Mouse (Mus musculus) right cerebral cortex, adult 2 months (tissue): ENCODE measurements at regions not wholly inside any gene's neighbourhood (a gene's known extent, or its start where the extent isn't known, plus 50 kb on each side); places are given as distances from the start of the nearest gene placed in this dataset.

Source experiments
- DNase-seq, 2 experiments: peaks; one replicate each; pipeline ENCODE4 v3.0.0; 2021 to 2022; ENCODE audit warnings: low spot score in 2 of 2

DNA sequence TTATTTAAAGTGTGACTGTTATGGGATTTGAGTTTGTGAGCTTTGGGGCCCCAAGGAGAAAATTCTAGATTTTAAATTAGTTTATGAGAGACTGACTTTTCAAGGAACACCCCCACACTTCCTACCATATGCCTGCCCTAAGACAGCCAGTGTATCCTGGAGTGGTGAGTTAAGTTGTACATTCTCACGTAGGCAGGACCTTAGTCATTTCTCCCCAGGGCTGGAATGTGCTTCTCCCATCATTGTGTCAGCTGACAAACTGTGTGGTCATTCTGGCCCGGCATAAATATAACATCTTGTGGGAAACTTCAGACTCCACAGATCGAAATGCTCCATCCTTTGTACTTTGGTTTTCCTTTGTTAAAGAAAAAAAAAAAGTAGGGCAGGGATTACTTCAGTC, 73.1 kb upstream of the Tfpi start:
- DNase-seq = peak; percentile 46 to 52

DNA sequence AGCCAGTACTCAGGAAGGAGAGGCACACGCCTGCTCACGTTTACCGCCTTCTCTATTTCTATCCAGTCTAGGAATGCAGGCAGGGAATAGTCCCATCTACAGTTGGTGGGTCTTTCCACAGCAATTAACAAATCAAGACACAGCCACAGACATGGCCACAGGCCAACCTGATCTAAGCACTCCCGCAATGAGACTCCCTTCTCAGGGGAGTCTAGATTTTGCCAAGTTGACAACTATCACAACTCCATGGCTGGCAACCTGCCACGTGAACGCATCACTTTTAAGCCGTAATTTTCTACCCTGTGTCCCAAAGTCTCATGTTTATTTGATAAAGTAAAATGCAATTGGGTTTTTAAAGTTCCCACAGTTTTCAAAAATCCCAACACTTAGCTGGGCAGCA, 72.0 kb upstream of the Tfpi start:
- DNase-seq = no peak

DNA sequence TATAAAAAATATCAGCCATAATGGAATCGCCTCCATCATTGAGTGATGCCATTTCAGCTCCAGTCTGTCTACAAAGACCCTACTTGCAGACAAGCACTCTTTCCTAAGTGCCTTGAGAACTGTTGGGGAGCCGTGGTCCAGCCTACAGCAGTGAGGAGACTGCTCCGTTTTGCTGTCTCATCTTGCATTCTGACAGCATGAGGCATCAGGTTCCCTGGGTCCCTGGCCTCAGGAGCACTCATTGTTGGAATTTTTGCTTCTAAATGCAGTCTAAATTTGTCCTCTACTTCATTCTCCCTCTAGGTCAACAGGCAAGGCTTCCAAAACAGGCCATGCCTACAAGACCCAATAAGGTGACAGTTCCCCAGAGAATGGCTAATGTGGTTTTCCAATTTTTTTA, 69.1 kb upstream of the Tfpi start:
- no peak for DNase-seq

DNA sequence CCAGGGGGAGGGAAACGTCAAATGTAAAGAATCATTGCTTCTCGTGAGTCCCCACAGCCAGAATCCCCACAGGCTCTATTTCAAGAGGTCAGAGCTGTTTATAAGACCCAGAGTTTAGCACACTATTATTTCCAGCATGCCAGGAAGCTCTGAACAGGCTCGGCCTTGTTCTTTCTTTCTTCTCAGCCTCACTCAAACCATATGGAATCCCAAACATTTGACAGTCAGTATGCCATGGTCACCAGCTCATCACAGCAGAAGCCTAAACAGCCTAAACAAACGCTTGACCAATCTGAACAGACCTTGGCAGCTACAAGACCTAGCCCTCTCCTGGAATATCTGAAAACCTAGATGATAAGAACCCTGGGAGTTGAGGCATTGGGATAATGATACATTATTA, 68.2 kb upstream of the Tfpi start:
- DNase-seq = no peak

DNA sequence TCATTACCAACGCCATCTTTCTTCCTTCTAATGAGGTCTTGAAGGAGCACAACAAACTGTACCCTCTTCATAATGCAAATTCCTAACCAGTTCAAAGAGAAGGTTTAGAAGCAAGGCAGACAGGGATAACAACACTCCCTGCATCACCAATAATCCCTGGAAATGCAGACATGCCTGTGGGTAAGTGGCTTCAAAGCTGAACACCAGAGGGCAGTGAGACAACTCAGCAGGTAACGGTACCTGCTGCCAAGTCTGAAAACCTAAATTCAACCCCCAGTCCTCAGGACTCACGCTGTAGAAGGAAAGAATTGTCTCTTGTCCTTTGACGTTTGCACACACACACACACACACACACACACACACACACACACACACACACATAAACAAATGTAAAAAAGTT, 67.6 kb upstream of the Tfpi start:
- no peak for DNase-seq

DNA sequence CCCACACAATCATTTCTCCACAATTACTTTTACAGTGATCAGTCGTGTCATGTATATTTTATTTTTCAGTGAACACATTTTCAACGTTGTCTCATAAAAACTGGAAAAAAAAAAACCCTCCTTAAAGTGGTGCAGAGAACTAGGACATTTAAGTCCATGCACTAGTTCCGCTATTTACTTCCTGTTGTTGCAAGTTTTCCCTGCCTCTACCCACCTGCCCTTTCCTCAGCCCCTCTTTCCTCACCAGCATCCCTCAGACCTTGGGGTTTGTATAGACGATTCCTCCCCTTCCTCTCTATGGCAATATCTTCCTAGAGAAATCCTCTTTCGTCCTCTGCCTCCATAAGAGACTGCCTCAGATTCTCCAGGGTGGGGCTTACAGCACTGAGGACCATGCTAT, 64.9 kb upstream of the Tfpi start:
- no peak for DNase-seq

DNA sequence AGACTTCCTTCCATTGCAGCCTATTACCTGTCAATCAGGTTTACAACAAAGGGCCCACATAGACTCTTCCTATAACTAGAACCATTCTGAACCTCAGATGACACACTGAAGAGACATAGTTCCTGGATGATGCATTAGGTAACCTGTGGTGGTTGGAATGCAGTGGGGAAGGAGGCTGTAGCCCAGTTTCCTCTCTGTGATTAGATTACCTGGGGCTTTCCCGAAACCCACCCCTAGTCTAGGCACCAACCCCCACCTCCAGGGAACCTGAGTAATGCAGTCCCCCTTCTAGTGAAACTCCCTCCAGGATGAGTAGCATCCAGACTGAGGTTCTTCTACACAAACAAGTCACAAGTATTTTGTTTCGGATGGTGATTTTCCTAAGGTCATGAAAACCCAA, 62.5 kb upstream of the Tfpi start:
- no peak for DNase-seq

DNA sequence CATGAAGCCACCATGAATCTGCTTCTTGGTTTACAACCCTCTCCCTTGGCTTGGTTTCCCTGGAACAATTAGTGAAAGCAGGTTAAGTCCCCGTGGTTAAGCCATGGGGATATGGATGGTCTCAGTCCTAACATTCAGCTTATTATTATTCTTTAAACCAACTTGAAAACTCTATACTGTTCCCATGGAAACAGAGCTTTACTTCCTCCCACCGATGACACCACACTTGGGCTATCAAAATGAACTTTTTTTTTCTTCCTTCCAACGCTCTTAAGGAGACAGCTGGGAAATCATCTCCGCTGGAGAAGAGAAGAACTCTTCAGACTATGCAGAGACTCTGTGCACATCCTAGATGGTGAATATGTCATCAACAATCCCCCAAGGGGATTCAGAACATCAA, 61.4 kb upstream of the Tfpi start:
- no peak for DNase-seq

DNA sequence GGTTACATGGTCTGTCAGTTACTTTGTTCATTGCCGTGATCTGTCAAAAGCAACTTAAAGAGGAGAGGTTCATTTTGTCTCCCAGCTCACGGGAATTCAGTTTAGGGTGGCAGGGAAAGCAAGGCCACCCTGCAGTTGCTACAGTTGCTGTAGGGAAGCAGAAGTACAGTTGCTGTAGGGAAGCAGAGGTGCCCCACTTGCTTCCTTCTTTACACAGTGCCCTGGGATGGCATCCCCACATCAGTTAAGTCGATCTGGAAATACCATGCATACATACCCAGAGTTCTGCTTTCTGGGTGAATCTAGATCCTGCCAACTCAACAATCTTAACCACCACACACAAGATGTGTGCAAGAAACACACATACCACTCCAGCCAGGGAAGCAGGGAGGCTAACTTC, 54.6 kb upstream of the Tfpi start:
- DNase-seq = no peak

DNA sequence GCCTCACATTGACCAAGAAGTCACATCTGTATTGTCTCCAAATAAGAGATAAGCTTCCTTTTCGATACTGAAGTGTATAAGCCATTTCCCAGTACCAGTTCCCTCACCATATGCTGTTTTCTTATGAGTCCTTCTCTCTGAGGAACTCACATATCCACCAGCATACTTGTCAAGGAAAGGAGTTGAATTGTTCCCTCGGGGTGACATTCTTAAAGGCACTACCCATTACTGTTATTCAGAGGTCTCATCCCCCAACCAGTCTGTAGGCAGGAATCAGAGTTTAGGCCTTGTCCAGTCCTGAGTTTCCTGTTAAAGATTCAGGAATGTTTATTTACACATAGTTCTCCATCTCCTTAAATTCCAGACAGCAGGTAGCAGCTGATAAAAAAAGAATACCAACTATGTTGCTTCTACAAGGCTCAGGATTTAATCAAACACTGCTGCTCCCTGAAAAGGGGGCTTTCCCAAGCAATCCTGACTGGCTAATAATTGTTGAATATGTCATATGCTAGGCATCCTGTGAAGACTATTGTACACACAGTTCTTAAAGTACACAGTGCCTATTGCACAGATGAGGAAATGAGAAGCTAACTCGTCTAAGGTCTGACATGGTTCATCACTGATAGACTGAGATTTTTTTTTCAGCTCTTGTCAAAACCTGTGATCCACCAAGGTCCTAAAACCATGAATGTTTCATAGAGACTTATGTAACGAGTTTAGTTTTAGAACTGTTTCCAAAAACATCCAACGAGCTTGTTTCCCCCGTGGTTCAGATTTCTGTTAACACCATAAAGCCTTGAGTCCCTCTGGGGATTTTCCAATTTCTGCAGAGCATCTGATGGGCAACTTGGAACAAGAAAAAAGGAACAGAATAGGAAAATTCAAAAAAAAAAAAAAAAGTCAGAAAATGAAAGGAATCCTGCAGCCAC, 52.5 kb upstream of the Tfpi start:
- no peak for DNase-seq
